Mouse (Mus musculus): ENCODE measurements around the gene Fitm2.

DNA sequence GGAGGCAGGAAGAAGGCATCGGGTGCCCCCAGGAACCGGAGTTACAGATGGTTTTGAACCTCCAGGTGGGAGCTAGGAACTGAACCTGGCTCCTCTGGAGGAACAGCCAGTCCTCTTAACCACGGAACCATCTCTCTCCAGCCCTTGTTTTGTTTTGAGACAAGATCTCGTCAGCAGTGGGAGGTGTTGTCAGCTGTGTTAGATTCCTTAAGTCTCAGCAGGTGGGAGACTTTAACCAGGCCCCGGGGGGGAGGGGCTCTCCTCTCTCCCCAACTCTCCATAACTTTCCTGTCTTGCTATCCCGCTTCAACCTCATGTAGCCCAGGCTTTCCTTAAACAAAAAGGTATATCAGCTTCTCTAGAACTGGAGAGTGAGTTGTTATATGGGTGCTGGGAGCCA, 22.0 kb upstream of the Fitm2 start:
- TF ChIP-seq POLR2A (IDR thresholded peaks at IDR 0.05; ENCODE audit: insufficient read length, low read depth) (no peak), MAX (IDR thresholded peaks at IDR 0.05; ENCODE audit: low read depth) (no peak), CEBPB (IDR thresholded peaks at IDR 0.05; ENCODE audit: insufficient read depth, poor library complexity, severe bottlenecking) (no peak), E2F4 (IDR thresholded peaks at IDR 0.05; ENCODE audit: insufficient read depth) (no peak), TCF3 (IDR thresholded peaks at IDR 0.05; ENCODE audit: insufficient read length, low read depth) (no peak), TCF12 (IDR thresholded peaks at IDR 0.05; ENCODE audit: insufficient read depth, poor library complexity, severe bottlenecking) (no peak)

All from myocyte (in vitro differentiated cells).